Mouse (Mus musculus) ZHBTc4 (cell line): ENCODE measurements at regions not wholly inside any gene's neighbourhood (a gene's known extent, or its start where the extent isn't known, plus 50 kb on each side); places are given as distances from the start of the nearest gene placed in this dataset.

Experiments used
- DNase-seq: peaks from one replicate; pipeline ENCODE4 v3.0.0-alpha.2; 2011; ENCODE audit warnings: low read depth, low spot score

DNA sequence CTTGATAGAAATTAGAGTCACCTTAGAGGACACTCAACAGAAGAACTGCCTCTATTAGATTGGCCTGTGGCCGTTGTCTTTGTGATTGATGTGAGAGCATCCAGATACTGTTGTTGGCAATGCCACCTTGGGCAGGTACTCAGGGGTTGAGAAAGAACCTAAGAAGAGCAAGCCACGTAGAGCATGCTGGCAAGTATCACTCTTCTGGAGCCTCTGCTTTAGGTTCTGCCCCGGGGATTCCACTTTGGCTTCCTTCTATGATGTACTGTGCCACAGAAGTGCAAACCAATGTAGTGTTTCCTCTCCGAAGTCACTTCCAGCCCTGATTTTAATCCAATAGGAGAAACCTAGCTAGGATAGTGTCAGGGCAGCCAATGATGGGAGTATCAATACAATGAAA, 98.3 kb upstream of the Fam84a start:
- no peak for DNase-seq

GRCm38 (mm10) chr12:14242720-14243119, 90.9 kb upstream of the Fam84a start:
- DNase-seq = peak; percentile 55

DNA sequence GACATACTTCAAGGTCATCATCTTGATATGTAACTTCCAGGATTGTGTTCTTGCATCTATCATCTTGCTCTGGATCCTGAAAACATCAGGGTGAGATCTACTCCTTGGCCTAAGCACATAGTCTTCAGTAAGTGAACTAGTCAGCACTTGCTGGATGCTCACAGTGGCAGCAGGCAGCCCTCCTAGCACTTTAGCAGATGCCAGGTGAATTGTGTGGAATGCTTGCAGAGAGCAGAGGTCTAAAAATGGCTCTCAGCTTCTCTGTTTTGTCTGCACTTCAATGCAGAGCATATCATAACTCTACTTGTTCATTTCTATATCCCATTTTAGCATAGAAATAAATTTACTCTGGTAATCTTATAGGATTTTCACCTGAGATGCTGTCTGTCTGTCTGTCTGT, 85.8 kb upstream of the Fam84a start:
- no peak for DNase-seq

DNA sequence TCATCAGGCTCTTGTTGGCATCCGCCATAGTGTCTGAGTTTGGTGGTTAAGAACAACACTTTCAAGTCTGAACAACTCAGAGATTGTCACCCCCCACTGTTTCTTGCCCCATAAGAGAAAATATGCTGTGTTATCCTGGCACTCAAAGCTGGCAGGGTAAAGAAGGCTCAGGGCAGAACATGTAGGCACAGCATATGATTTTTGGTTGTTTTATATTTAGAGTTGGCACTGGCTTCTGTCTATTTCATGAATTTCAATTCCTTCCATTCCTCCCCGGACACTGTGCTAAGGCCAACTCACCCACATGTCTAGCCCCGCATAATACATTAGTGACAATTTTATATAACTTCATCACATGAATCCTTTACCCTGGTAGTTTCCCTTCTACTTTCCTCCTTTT, 83.5 kb upstream of the Fam84a start:
- DNase-seq = no peak

DNA sequence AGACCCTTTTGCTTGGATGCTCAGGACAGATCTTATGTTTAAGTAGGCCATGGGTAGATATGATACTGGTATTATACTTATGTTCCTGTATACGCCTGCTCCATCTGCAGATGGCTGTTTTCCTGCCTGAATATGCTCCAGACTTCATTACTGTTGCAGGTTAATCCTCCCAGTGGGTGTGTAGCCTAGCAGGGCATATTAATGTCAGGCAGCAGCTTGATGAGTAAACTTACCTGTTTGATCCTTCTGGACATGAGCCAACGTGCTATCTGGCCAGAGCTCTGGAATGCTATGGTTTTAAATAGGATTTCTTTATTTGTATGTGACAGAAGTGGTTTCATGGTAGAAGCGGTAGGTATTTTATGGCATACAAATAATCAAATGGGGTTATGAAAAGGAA, 60.8 kb upstream of the Fam84a start:
- DNase-seq = no peak

DNA sequence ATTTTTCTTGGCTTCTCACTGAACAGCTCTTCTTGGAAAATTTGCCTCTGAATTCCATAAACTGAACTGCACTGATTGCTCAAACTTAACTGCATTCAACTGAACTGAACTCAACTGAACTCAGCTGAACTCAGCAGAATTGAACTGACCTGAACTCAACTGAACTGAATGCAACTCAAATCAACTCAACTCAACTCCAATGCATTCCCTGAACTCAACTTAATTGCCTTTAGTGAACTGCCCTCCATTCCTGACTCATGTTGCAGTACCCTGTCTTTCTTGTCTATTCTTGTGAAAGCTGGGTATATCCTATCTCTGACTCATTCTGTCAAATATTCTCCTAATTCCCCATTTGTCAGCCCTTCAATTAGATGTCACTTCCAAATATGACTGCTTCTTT, 58.0 kb upstream of the Fam84a start:
- DNase-seq = no peak

DNA sequence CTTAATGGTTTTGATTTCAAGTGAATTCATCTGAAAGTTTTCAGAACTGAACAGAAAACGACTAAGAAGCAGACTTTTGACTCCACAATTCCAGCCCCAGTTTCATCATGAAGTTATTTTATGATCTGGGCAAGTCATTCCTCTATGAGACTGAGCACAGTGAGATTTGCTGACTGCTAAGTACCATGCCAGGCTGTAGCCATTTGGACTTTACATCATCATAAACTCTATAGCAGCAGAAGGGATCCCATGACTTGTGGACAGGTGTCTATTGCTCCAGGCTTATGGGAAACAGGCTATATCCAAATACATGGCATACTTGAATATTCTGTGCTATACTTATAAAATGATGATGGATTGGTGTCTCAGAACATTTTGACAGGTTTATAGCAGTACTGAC, 55.4 kb upstream of the Fam84a start:
- DNase-seq = no peak

DNA sequence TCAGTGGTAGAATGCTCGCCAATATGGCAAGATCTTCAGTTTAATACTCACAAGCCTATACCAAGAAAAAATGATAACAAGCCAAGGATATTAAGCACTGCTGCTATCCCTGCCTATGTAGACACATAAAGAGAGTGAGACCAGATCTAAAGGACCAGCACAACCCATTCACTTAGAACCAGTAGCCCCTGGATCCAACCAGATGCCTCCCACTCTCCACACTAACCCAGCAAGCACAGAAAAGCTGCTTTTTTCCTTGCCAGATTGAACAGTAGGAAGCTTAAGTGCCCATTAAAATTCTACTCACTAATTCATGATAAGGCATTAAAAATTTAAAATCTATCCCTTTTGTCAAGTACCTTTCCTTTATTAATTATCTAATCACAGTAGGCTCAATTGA, 52.6 kb upstream of the Fam84a start:
- DNase-seq = no peak
